Mouse (Mus musculus): ENCODE data around the gene Ube2m. TPM values are rescaled to one million over a fixed set of nuclear protein-coding genes. Genes with fewer than 3 reads are reported as not detected.
"Not testable (repeated sequence)": the region's sequence is repeated elsewhere in the genome, so short reads cannot be mapped to it uniquely, and the experiment has no call there.

The Ube2m gene
- 273 and 288 TPM in 2 replicates for polyA plus RNA-seq (2011; ENCODE audit: insufficient read length, low read depth, missing spikeins)

- Histone ChIP-seq H3K27ac (ENCODE audit: insufficient read depth, low read length) (peak within 1 kb of the TSS; percentile 100), H3K4me1 (ENCODE audit: control insufficient read depth, insufficient read depth, low read length) (peaks cover 12% of the 10 kb centered on the region; the same call in 1 of the 2 replicates), H3K4me3 (ENCODE audit: insufficient read depth, low read length) (peak within 1 kb of the TSS; percentile 87)
- no peak for TF ChIP-seq CTCF (IDR thresholded peaks at IDR 0.05; ENCODE audit: borderline replicate concordance, insufficient read depth, low read length)
- TF ChIP-seq POLR2A (IDR thresholded peaks at IDR 0.05; ENCODE audit: low read depth, low read length) = peak; percentile 93
These were observed at the start of gene Ube2m for GRCm38 (mm10) chr7:13037901-13038555. Gene Ube2m, minus strand, starts transcription at chr7:13038275.

- TF ChIP-seq CTCF (IDR thresholded peaks at IDR 0.05; ENCODE audit: borderline replicate concordance, insufficient read depth, low read length) (no peak), POLR2A (IDR thresholded peaks at IDR 0.05; ENCODE audit: low read depth, low read length) (no peak)
- no peak overlapping the region for H3K4me3 ChIP-seq (ENCODE audit: insufficient read depth, low read length)
- H3K4me1 ChIP-seq (ENCODE audit: control insufficient read depth, insufficient read depth, low read length) = no peaks in the 10 kb centered on the region
- H3K27ac ChIP-seq (ENCODE audit: insufficient read depth, low read length) = no peak overlapping the region
These were observed 34.2 kb upstream of the Ube2m start for GRCm38 (mm10) chr7:13072293-13072692.

GRCm38 (mm10) chr7:13063399-13063798 lies 25.3 kb upstream of the Ube2m start:
- H3K4me1 ChIP-seq (ENCODE audit: control insufficient read depth, insufficient read depth, low read length); H3K27ac ChIP-seq (ENCODE audit: insufficient read depth, low read length); H3K4me3 ChIP-seq (ENCODE audit: insufficient read depth, low read length): not testable (repeated sequence)

GRCm38 (mm10) chr7:13059536-13059935 lies 21.5 kb upstream of the Ube2m start:
- Histone ChIP-seq H3K4me3 (ENCODE audit: insufficient read depth, low read length) (no peak overlapping the region), H3K4me1 (ENCODE audit: control insufficient read depth, insufficient read depth, low read length) (no peaks in the 10 kb centered on the region), H3K27ac (ENCODE audit: insufficient read depth, low read length) (no peak overlapping the region)
- no peak for TF ChIP-seq CTCF (IDR thresholded peaks at IDR 0.05; ENCODE audit: borderline replicate concordance, insufficient read depth, low read length)
- TF ChIP-seq POLR2A (IDR thresholded peaks at IDR 0.05; ENCODE audit: low read depth, low read length) = no peak

- TF ChIP-seq CTCF (IDR thresholded peaks at IDR 0.05; ENCODE audit: borderline replicate concordance, insufficient read depth, low read length) = peak; percentile 6; the same call in 1 of the 2 replicates
- no peak for TF ChIP-seq POLR2A (IDR thresholded peaks at IDR 0.05; ENCODE audit: low read depth, low read length)
- Histone ChIP-seq H3K27ac (ENCODE audit: insufficient read depth, low read length) (no peak overlapping the region), H3K4me3 (ENCODE audit: insufficient read depth, low read length) (no peak overlapping the region), H3K4me1 (ENCODE audit: control insufficient read depth, insufficient read depth, low read length) (no peaks in the 10 kb centered on the region)
These were observed 19.0 kb upstream of the Ube2m start for GRCm38 (mm10) chr7:13056913-13057700.

GRCm38 (mm10) chr7:13054287-13055010 lies 16.4 kb upstream of the Ube2m start, which contains the start of gene Mzf1:
Gene Mzf1, minus strand, starts transcription at chr7:13054764.
- Histone ChIP-seq H3K27ac (ENCODE audit: insufficient read depth, low read length) (0 out of 2 replicates have a peak within 1 kb of the TSS, but pooled peaks have one; percentile 19), H3K4me3 (ENCODE audit: insufficient read depth, low read length) (peak within 1 kb of the TSS; percentile 67), H3K4me1 (ENCODE audit: control insufficient read depth, insufficient read depth, low read length) (no peaks in the 10 kb centered on the region)
- TF ChIP-seq POLR2A (IDR thresholded peaks at IDR 0.05; ENCODE audit: low read depth, low read length) = peak; percentile 84
- no peak for TF ChIP-seq CTCF (IDR thresholded peaks at IDR 0.05; ENCODE audit: borderline replicate concordance, insufficient read depth, low read length)

GRCm38 (mm10) chr7:13053961-13054286 lies 15.8 kb upstream of the Ube2m start:
- peak overlapping the region; percentile 67 for H3K4me3 ChIP-seq (ENCODE audit: insufficient read depth, low read length)
- TF ChIP-seq CTCF (IDR thresholded peaks at IDR 0.05; ENCODE audit: borderline replicate concordance, insufficient read depth, low read length) (no peak), POLR2A (IDR thresholded peaks at IDR 0.05; ENCODE audit: low read depth, low read length) (no peak)
- no peaks in the 10 kb centered on the region for H3K4me1 ChIP-seq (ENCODE audit: control insufficient read depth, insufficient read depth, low read length)
- no peak overlapping the region for H3K27ac ChIP-seq (ENCODE audit: insufficient read depth, low read length)

GRCm38 (mm10) chr7:13053501-13053900 lies 15.4 kb upstream of the Ube2m start:
- H3K4me3 ChIP-seq (ENCODE audit: insufficient read depth, low read length) = peak overlapping the region; percentile 67; the same call in 1 of the 2 replicates
- TF ChIP-seq CTCF (IDR thresholded peaks at IDR 0.05; ENCODE audit: borderline replicate concordance, insufficient read depth, low read length) = no peak
- no peak for TF ChIP-seq POLR2A (IDR thresholded peaks at IDR 0.05; ENCODE audit: low read depth, low read length)
- no peaks in the 10 kb centered on the region for H3K4me1 ChIP-seq (ENCODE audit: control insufficient read depth, insufficient read depth, low read length)
- H3K27ac ChIP-seq (ENCODE audit: insufficient read depth, low read length) = no peak overlapping the region

- no peak overlapping the region for H3K4me3 ChIP-seq (ENCODE audit: insufficient read depth, low read length)
- H3K27ac ChIP-seq (ENCODE audit: insufficient read depth, low read length) = no peak overlapping the region
- H3K4me1 ChIP-seq (ENCODE audit: control insufficient read depth, insufficient read depth, low read length) = no peaks in the 10 kb centered on the region
- TF ChIP-seq CTCF (IDR thresholded peaks at IDR 0.05; ENCODE audit: borderline replicate concordance, insufficient read depth, low read length) (no peak), POLR2A (IDR thresholded peaks at IDR 0.05; ENCODE audit: low read depth, low read length) (no peak)
These were observed 14.9 kb upstream of the Ube2m start for GRCm38 (mm10) chr7:13053001-13053400.

Data from embryonic fibroblast, embryonic 13.5 days (primary cell).